Mouse (Mus musculus): ENCODE measurements at regions not wholly inside any gene's neighbourhood (a gene's known extent, or its start where the extent isn't known, plus 50 kb on each side); places are given as distances from the start of the nearest gene placed in this dataset.

DNA sequence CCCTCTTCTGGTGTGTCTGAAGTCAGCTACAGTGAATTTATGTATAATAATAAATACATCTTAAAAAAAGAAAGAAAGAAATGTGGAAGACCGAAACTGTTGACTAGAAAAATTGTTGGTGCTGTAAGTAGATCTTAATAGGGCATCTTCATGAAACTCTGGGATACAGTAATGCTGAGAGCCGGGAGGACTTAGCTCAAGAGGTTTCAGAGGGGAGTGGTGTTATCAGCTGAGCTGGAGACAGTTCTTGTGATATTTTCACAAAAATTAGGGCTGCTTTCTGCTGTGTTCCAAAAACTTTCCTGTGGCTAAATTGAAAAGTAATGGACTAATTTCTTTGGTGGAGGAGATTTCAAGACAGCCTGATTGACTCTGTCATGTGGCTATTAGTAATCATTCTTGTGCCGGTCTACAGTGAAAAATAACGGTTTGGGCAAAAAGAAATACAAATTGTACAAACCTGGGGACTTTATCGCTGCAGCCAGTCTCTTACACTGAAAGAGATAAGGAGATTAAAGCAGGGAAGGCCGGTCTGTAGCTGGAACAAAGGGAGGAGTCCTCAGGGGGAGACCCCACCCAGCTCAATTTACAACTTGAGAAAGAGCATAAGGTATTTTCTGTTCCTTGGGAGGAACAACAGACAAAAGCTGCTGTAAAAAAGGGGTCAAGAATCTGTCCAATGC is 87.7 kb downstream of the Tpra1 start:
- TF ChIP-seq CTCF (IDR thresholded peaks at IDR 0.05) (no peak), EP300 (IDR thresholded peaks at IDR 0.05; ENCODE audit: insufficient read depth, low read depth, low read length) (no peak), POLR2A (IDR thresholded peaks at IDR 0.05; ENCODE audit: insufficient read depth, low read depth, low read length) (no peak)
